Mouse (Mus musculus) kidney, embryonic 14.5 days (tissue): ENCODE measurements around the gene Dda1. TPM values are rescaled to one million over a fixed set of nuclear protein-coding genes. Genes with fewer than 3 reads are reported as not detected.
A peak's percentile ranks its signal among the peaks of the same experiment; 100 is the strongest.
"Not testable (repeated sequence)": the region's sequence is repeated elsewhere in the genome, so short reads cannot be mapped to it uniquely, and the experiment has no call there.

ENCODE experiments used
- ATAC-seq: fragments of 200-750 bp; cut with Nextera tagmentation; 2 replicates; pipeline ENCODE4 v1.8.0; 2017; ENCODE audit warnings: moderate number of reproducible peaks, mild to moderate bottlenecking, moderate TSS enrichment, moderate library complexity; ENCODE audit not compliant: low FRiP score, low TSS enrichment
- H3K27ac ChIP-seq: fragments of 300-500 bp; sonication (generic); 2 replicates; pipeline ENCODE4 v1.5.1; 2014; ENCODE audit warnings: low read depth, mild to moderate bottlenecking, low read length, moderate library complexity, mixed read lengths
- H3K27me3 ChIP-seq: fragments of 300-500 bp; sonication (generic); 2 replicates; pipeline ENCODE4 v1.6.1; 2014; ENCODE audit warnings: mild to moderate bottlenecking, low read length; ENCODE audit not compliant: control insufficient read depth, insufficient read depth
- H3K36me3 ChIP-seq: fragments of 300-500 bp; sonication (generic); 2 replicates; pipeline ENCODE4 v1.6.1; 2014; ENCODE audit warnings: low read length, mixed read lengths; ENCODE audit not compliant: control insufficient read depth, insufficient read depth
- H3K4me1 ChIP-seq: fragments of 300-500 bp; sonication (generic); 2 replicates; pipeline ENCODE4 v1.6.1; 2014; ENCODE audit warnings: low read length, mixed read lengths; ENCODE audit not compliant: control insufficient read depth, insufficient read depth
- H3K4me2 ChIP-seq: fragments of 300-500 bp; sonication (generic); replicated peaks from 2 replicates; pipeline ENCODE4 v1.6.1; 2014; ENCODE audit warnings: low read depth, mild to moderate bottlenecking, low read length
- H3K4me3 ChIP-seq: fragments of 300-500 bp; sonication (generic); 2 replicates; pipeline ENCODE4 v1.5.1; 2014; ENCODE audit warnings: mild to moderate bottlenecking, low read length
- H3K9ac ChIP-seq: fragments of 300-500 bp; sonication (generic); 2 replicates; pipeline ENCODE4 v1.6.1; 2014; ENCODE audit warnings: low read depth, mild to moderate bottlenecking, low read length, moderate library complexity
- H3K9me3 ChIP-seq: fragments of 300-500 bp; sonication (generic); 2 replicates; pipeline ENCODE4 v1.6.1; 2016; ENCODE audit warnings: low read length; ENCODE audit not compliant: control insufficient read depth
- WGBS: fragments of 180-500 bp; shearing (Covaris S2); extraction: QIAGEN DNeasy Blood & Tissue Kit; methylation state at CpG from one replicate; pipeline ENCODE4 v1.1.7; 2014; 5-methylcytosine and 5-hydroxymethylcytosine counted together
- polyA plus RNA-seq: library from polyadenylated mRNA; unstranded; fragments of >200 nt; fragmentation: Nextera tagmentation; extraction: Ambion mirVana; gene quantifications from 2 replicates; pipeline ENCODE4 v1.2.1, GENCODE M21; 2014

Gene Dda1
- 106 and 113 TPM in 2 replicates for polyA plus RNA-seq

DNA sequence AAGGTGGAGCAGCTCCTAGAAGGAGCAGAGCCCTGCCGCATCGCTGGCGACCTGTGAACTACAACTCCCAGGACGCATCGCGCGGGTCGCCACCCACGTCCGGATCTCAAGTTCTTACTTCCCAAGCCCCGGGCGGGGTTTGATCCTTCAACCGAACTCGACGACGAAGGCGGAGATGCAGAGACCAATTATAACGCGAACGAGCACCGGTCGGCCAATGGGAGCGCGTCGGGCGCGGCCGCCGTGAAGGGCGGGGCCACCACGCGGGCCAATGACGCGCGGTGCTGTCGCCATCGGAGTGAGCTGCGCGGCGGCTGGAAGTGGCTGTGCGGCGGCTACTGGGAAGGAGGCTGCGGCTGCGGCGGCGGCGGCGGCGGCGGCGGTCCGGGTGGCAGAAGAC is at the start of gene Dda1:
Gene Dda1, plus strand, starts transcription at position 284 of the 400 bp plus-strand sequence.
- peak within 1 kb of the TSS; percentile 72 for H3K4me3 ChIP-seq
- ATAC-seq = peak; percentile 90

DNA sequence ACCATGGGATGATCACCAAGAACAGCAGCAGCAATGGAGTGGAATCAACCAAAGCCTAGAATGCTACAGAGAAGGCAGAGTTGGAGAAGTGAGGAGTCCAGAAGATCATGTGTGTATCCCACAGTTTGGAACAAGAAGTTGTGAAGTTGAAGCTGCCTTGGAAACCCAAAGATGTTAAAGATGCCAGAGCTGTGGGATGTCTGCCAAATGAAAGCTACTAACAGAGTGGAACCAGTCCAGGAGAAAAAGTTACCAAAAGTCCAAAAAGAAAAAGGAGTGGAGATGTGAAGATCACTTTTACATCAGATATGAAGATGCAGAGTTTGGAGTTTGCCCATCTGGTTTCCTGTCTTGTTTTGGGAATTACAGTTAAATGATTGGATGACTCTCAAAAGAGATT is 46.9 kb upstream of the Dda1 start:
- no peak overlapping the region for H3K27ac ChIP-seq
- H3K4me2 ChIP-seq = no peak overlapping the region
- ATAC-seq = no peak
- H3K9ac ChIP-seq = no peak overlapping the region
- no peaks in the 10 kb centered on the region for H3K36me3 ChIP-seq
- H3K4me1 ChIP-seq = no peaks in the 10 kb centered on the region
- no peaks in the 10 kb centered on the region for H3K9me3 ChIP-seq
- no peaks in the 10 kb centered on the region for H3K27me3 ChIP-seq
- H3K4me3 ChIP-seq = no peak overlapping the region

More for the DNA sequence above, at the start of gene Dda1:
- Histone ChIP-seq H3K4me2 (peak within 1 kb of the TSS; percentile 75), H3K9me3 (no peaks in the 10 kb centered on the region), H3K36me3 (peaks cover 33% of the 10 kb centered on the region), H3K27ac (no peak within 1 kb of the TSS), H3K9ac (peak within 1 kb of the TSS; percentile 81), H3K4me1 (peaks cover 4% of the 10 kb centered on the region), H3K27me3 (no peaks in the 10 kb centered on the region)
- under 1% methylated on average over 44 of the region's 52 CpGs for WGBS

DNA sequence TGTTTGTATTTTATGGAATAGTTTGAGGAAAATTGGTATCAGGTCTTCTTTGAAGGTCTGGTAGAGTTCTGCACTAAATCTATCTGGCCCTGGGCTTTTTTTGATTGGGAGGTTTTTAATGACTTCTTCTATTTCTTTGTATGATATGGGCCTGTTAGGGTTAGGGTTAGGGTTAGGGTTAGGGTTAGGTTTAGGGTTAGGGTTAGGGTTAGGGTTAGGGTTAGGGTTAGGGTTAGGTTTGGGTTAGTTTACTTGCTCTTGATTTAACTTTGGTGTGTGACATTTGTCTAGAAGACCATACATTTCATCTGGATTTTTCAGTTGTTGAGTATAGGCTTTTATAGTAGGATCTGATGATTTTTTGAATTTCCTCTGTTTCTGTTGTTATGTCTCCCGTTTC is 36.1 kb upstream of the Dda1 start:
- WGBS = 79% methylated on average over 1 of the region's 1 CpGs
- H3K4me2 ChIP-seq, ATAC-seq, H3K27ac ChIP-seq, H3K36me3 ChIP-seq, H3K4me3 ChIP-seq, H3K27me3 ChIP-seq, H3K9me3 ChIP-seq, H3K9ac ChIP-seq, H3K4me1 ChIP-seq: not testable (repeated sequence)

DNA sequence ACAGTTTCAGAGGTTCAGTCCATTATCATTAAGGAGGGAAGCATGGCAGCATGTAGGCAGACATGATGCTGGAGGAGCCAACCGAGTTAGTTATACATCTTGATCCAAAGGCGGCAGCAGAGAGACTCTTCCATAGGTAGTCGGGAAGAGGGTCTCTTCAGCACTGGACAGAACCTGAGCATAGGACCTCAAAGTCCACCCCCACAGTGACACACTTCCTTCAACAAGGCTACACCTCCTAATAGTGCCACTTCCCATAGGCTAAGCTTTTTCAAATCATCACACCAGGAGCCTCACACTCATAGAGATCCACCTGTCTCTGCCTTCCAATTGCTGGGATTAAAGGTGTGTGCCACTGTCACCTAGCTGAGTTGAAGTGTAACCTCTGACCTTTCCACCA is 32.0 kb upstream of the Dda1 start:
- H3K9ac ChIP-seq = no peak overlapping the region
- no peak for ATAC-seq
- H3K4me2 ChIP-seq = no peak overlapping the region
- 0 out of 2 replicates have a peak, but pooled peaks cover 3% of the 10 kb centered on the region for H3K27me3 ChIP-seq
- no peak overlapping the region for H3K27ac ChIP-seq
- H3K36me3 ChIP-seq = no peaks in the 10 kb centered on the region
- no peaks in the 10 kb centered on the region for H3K4me1 ChIP-seq
- H3K9me3 ChIP-seq = no peaks in the 10 kb centered on the region
- WGBS = 39% methylated on average over 3 of the region's 3 CpGs
- H3K4me3 ChIP-seq = no peak overlapping the region

DNA sequence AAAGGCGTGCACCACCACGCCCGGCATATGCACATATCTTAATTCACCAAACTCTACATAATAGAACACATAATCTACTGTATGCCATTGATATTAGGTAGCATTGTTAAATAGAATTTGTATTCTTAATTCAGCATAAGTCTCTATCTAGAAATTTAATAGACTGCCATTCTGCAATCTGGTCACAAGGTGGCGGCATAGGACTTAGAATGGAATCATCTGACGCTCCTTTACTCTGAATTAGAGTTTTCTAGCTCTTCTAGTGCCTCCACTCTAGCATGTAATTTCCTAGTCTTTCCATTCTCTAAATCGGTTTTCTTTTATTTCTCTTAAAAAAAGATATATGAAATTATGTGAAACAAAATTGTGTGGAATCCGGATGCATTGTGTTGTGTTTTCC is 27.6 kb upstream of the Dda1 start:
- no peak overlapping the region for H3K4me3 ChIP-seq
- H3K9ac ChIP-seq = no peak overlapping the region
- no peaks in the 10 kb centered on the region for H3K36me3 ChIP-seq
- no peaks in the 10 kb centered on the region for H3K9me3 ChIP-seq
- H3K4me1 ChIP-seq = no peaks in the 10 kb centered on the region
- WGBS = 0% methylated on average over 7 of the region's 7 CpGs
- no peak for ATAC-seq
- no peak overlapping the region for H3K27ac ChIP-seq
- no peak overlapping the region for H3K4me2 ChIP-seq
- H3K27me3 ChIP-seq = 0 out of 2 replicates have a peak, but pooled peaks cover 4% of the 10 kb centered on the region

DNA sequence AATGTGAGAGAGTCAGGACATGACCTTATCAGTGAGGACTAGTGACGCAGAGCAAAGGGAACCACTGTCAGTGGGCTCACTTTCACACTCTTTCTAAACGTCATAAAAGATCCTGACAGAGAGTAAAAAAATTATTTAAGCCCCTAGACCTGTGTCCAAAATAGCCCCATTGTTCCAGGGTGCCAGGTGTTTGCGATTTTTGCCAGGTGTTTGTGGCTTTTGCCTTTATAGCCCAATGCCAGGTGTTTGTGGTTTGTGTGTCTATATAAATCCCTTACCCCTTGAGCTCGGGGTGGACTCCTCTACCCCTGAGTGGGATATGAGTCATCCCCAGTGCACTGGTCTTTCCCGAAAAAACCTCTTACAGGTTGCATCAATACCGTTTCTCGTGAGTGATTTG is 23.9 kb upstream of the Dda1 start:
- 79% methylated on average over 7 of the region's 7 CpGs for WGBS
- no peaks in the 10 kb centered on the region for H3K36me3 ChIP-seq
- no peak overlapping the region for H3K27ac ChIP-seq
- H3K9ac ChIP-seq = no peak overlapping the region
- no peak overlapping the region for H3K4me3 ChIP-seq
- H3K27me3 ChIP-seq = 0 out of 2 replicates have a peak, but pooled peaks cover 4% of the 10 kb centered on the region
- no peak overlapping the region for H3K4me2 ChIP-seq
- no peaks in the 10 kb centered on the region for H3K4me1 ChIP-seq
- H3K9me3 ChIP-seq = no peaks in the 10 kb centered on the region
- no peak for ATAC-seq

DNA sequence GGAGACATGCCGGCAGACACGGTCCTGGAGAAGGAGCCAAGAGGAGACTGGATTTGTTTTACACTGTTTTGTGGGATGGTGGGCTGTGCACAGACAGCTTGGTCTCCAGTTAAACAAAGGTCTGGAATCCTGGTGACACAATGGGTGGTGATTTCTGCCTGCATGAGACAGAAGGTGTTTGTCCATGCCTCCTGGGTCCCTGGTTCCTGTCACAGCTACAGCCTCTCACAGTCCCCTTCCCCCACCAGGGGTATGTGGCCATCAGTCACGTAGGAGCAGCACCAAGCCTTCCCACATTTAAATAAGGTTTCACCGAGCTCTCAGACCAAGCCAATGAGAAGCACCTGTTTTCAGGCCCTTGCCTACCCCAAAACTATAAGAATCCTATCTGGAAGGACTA is 17.7 kb upstream of the Dda1 start:
- H3K9ac ChIP-seq = no peak overlapping the region
- no peak overlapping the region for H3K27ac ChIP-seq
- no peak overlapping the region for H3K4me2 ChIP-seq
- H3K36me3 ChIP-seq = no peaks in the 10 kb centered on the region
- H3K4me1 ChIP-seq = no peaks in the 10 kb centered on the region
- no peak for ATAC-seq
- H3K27me3 ChIP-seq = no peaks in the 10 kb centered on the region
- no peak overlapping the region for H3K4me3 ChIP-seq
- no peaks in the 10 kb centered on the region for H3K9me3 ChIP-seq
- 70% methylated on average over 4 of the region's 4 CpGs for WGBS

DNA sequence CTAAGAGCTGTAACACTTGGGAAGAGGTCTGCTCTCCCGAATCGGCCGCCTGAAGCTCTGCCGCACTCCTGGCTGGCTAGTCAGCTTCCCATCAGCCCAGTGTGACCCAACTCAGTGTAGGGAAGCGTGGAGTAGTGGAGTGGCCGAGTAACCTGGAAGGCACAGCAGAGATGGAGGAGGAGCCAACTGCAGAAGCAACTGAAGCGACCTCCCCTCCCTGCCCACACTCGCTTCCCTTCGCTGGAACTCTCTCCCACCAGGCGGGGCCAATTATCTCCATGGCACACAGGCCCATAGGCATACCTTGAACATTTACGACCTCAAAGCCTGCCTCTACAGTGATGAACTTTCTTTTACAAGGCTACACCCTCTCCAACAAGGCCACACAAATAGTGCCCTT is 17.2 kb upstream of the Dda1 start:
- Histone ChIP-seq H3K4me3 (no peak overlapping the region), H3K36me3 (no peaks in the 10 kb centered on the region), H3K9me3 (no peaks in the 10 kb centered on the region), H3K9ac (no peak overlapping the region), H3K4me2 (no peak overlapping the region), H3K27ac (no peak overlapping the region), H3K27me3 (no peaks in the 10 kb centered on the region), H3K4me1 (no peaks in the 10 kb centered on the region)
- ATAC-seq = no peak
- 42% methylated on average over 11 of the region's 11 CpGs for WGBS

DNA sequence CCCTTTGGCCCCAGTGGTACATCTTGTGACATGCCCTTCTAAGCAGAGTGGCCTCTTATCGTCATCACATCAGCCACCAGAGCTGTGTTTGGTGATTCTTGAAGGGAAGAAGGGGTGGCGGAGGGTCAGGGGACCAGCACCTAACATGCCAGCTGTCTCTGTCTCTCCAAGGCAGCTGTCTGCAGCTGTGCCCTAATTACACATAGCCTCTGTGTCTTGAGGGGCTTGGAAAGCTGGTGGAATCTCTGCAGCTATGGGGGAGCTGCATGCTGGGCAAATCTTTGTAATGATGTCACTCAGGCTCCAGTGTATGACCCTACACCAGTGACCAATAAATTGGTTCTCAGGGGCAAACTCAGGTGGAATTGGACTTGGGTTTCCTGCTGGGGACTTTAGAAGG is 16.3 kb upstream of the Dda1 start:
- Histone ChIP-seq H3K36me3 (0 out of 2 replicates have a peak, but pooled peaks cover 4% of the 10 kb centered on the region), H3K4me3 (no peak overlapping the region), H3K4me1 (no peaks in the 10 kb centered on the region), H3K9ac (no peak overlapping the region), H3K27ac (no peak overlapping the region), H3K9me3 (no peaks in the 10 kb centered on the region), H3K4me2 (no peak overlapping the region), H3K27me3 (no peaks in the 10 kb centered on the region)
- no peak for ATAC-seq
- WGBS = 74% methylated on average over 2 of the region's 2 CpGs
